9 mouse cellular contexts compared by ENCODE assay signal in the genomic region with DNA sequence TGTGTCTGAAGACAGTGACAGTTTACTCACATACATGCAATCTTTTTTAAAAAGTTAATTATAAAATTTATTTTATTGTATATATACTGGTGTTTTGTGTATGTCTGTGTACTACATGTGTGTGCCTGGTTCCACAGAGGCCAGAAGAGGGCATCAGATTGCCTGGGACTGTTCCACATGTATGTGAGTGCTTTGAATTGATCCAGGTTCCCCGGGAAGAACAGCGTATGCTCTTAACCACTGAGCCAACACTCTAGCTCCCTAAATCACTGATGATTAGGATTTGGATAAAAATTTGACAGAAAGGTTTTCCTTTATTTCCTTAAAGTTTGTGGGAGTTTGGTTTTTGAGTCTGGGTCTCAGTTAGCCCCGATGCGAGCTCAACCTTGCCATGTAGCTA. TPM values are rescaled to one million over a fixed set of nuclear protein-coding genes. Genes with fewer than 3 reads are reported as not detected.
DNase-seq lines count a peak whose midpoint lies in the region; ATAC-seq and TF ChIP-seq lines count a peak whose summit lies in the region.
"Had no signal": no experiment of that assay in that cellular context is flagged by ENCODE, and none has a peak within 500 bp of the region (broad histone marks: within the 10 kb centered on the region; RNA-seq: fewer than 3 reads in every experiment).

No protein-coding gene starts in this region.

- peak overlapping the region; percentile 78 for H3K9ac ChIP-seq in embryonic facial prominence, embryonic 11.5 days (replicated peaks; ENCODE audit: low read length)
- H3K9ac ChIP-seq in intestine, postnatal 0 days (ENCODE audit: low read depth, low read length): peak overlapping the region; percentile 76; the same call in 1 of the 2 replicates
- no peak overlapping the region for H3K9ac ChIP-seq in neural tube, embryonic 14.5 days (replicated peaks; ENCODE audit: low read depth, low read length)

- H3K27me3 ChIP-seq in embryonic facial prominence, embryonic 11.5 days (ENCODE audit: control insufficient read depth, insufficient read depth, low read length): no peaks in the 10 kb centered on the region
- no peaks in the 10 kb centered on the region for H3K27me3 ChIP-seq in intestine, postnatal 0 days (replicated peaks; ENCODE audit: control insufficient read depth, insufficient read depth, low read length)
- no peaks in the 10 kb centered on the region for H3K27me3 ChIP-seq in neural tube, embryonic 14.5 days (ENCODE audit: control insufficient read depth, insufficient read depth, low read length)
- H3K27me3 ChIP-seq: Patski had no signal

- H3K27ac ChIP-seq in embryonic facial prominence, embryonic 11.5 days (replicated peaks; ENCODE audit: low read depth, low read length): no peak overlapping the region
- no peak overlapping the region for H3K27ac ChIP-seq in intestine, postnatal 0 days (ENCODE audit: low read depth, low read length)
- peak overlapping the region; percentile 86; the same call in 1 of the 2 replicates for H3K27ac ChIP-seq in neural tube, embryonic 14.5 days (ENCODE audit: low read depth, low read length)

- H3K4me2 ChIP-seq in embryonic facial prominence, embryonic 11.5 days (ENCODE audit: low read depth, low read length): peak overlapping the region; percentile 78; the same call in 1 of the 2 replicates
- peak overlapping the region; percentile 76 for H3K4me2 ChIP-seq in intestine, postnatal 0 days (replicated peaks; ENCODE audit: low read depth)
- peak overlapping the region; percentile 80 for H3K4me2 ChIP-seq in neural tube, embryonic 14.5 days (ENCODE audit: low read depth, low read length)

- DNase-seq in heart, adult 11 months: peak; percentile 86
- no peak for DNase-seq in heart, adult 9 months (ENCODE audit: low spot score in 2 of 2)
- peak; percentile 84 for DNase-seq in A20 (ENCODE audit: low read depth, low spot score)
- DNase-seq in embryonic facial prominence, embryonic 11.5 days (ENCODE audit: low spot score): peak; percentile 15
- no peak for DNase-seq in ovary, postnatal 10 days (ENCODE audit: low spot score)
- no peak for DNase-seq in adrenal gland, postnatal 25 days

- TF ChIP-seq CTCF in intestine, postnatal 0 days (IDR thresholded peaks at IDR 0.05; ENCODE audit: low read depth): peak; percentile 38

- H3K4me3 ChIP-seq in embryonic facial prominence, embryonic 11.5 days (ENCODE audit: low read depth, low read length): peak overlapping the region; percentile 76
- peak overlapping the region; percentile 80 for H3K4me3 ChIP-seq in intestine, postnatal 0 days (ENCODE audit: low read depth, low read length)
- peak overlapping the region; percentile 61 for H3K4me3 ChIP-seq in neural tube, embryonic 14.5 days (ENCODE audit: low read depth, low read length)

- H3K36me3 ChIP-seq in embryonic facial prominence, embryonic 11.5 days (replicated peaks; ENCODE audit: control insufficient read depth, insufficient read depth, low read depth, low read length): peaks cover 4% of the 10 kb centered on the region
- H3K36me3 ChIP-seq in intestine, postnatal 0 days (ENCODE audit: control insufficient read depth, insufficient read depth): peaks cover 15% of the 10 kb centered on the region
- peaks cover 11% of the 10 kb centered on the region; the same call in 1 of the 2 replicates for H3K36me3 ChIP-seq in neural tube, embryonic 14.5 days (ENCODE audit: control insufficient read depth, insufficient read depth, low read length)

- 40% methylated on average over 4 of the region's 4 CpGs for WGBS in embryonic facial prominence, embryonic 11.5 days
- WGBS in intestine, postnatal 0 days: 43% methylated on average over 4 of the region's 4 CpGs
- WGBS in neural tube, embryonic 14.5 days: 35% methylated on average over 4 of the region's 4 CpGs

- peaks cover 3% of the 10 kb centered on the region; the same call in 1 of the 2 replicates for H3K4me1 ChIP-seq in embryonic facial prominence, embryonic 11.5 days (ENCODE audit: control insufficient read depth, insufficient read depth, low read length)
- H3K4me1 ChIP-seq in intestine, postnatal 0 days (replicated peaks; ENCODE audit: control insufficient read depth, insufficient read depth, low read length): peaks cover 4% of the 10 kb centered on the region; the same call in 1 of the 2 replicates
- H3K4me1 ChIP-seq in neural tube, embryonic 14.5 days (ENCODE audit: control insufficient read depth, insufficient read depth, low read length): peaks cover 7% of the 10 kb centered on the region; the same call in 1 of the 2 replicates

- ATAC-seq in embryonic facial prominence, embryonic 11.5 days (replicated peaks; ENCODE audit: insufficient number of reproducible peaks, low FRiP score, low TSS enrichment, low read depth): no peak
- no peak for ATAC-seq in intestine, postnatal 0 days
- ATAC-seq in neural tube, embryonic 14.5 days (ENCODE audit: low read depth): no peak
- ATAC-seq: Patski had no signal

- H3K9me3 ChIP-seq in embryonic facial prominence, embryonic 11.5 days (replicated peaks; ENCODE audit: control insufficient read depth, low read length): no peaks in the 10 kb centered on the region
- no peaks in the 10 kb centered on the region for H3K9me3 ChIP-seq in intestine, postnatal 0 days (ENCODE audit: control insufficient read depth)
- H3K9me3 ChIP-seq in neural tube, embryonic 14.5 days (ENCODE audit: control insufficient read depth, low read length): no peaks in the 10 kb centered on the region

RNA-seq across cellular contexts. Expression of gene Nup85, which starts 0.8 kb away (rescaled TPM):
- 204 and 210 TPM in 2 replicates for polyA plus RNA-seq in embryonic facial prominence, embryonic 11.5 days (2014; fragmentation: Nextera tagmentation; extraction: Ambion mirVana)
- 30.4 and 31.5 TPM in 2 replicates for polyA plus RNA-seq in intestine, postnatal 0 days (2015; fragmentation: Nextera tagmentation; extraction: Ambion mirVana)
- 98.2 and 98.9 TPM in 2 replicates for polyA plus RNA-seq in neural tube, embryonic 14.5 days (2014; fragmentation: Nextera tagmentation; extraction: Ambion mirVana)
- total RNA-seq in adrenal gland, postnatal 25 days (2021): 54.0 and 60.7 TPM in 2 replicates

RNA-seq across cellular contexts. Expression of gene Sumo2, which starts 27.3 kb away (rescaled TPM):
- 1,638 and 1,712 TPM in 2 replicates for polyA plus RNA-seq in embryonic facial prominence, embryonic 11.5 days (2014; fragmentation: Nextera tagmentation; extraction: Ambion mirVana)
- polyA plus RNA-seq in intestine, postnatal 0 days (2015; fragmentation: Nextera tagmentation; extraction: Ambion mirVana): 404 and 414 TPM in 2 replicates
- polyA plus RNA-seq in neural tube, embryonic 14.5 days (2014; fragmentation: Nextera tagmentation; extraction: Ambion mirVana): 994 and 1,036 TPM in 2 replicates
- total RNA-seq in adrenal gland, postnatal 25 days (2021): 254 and 263 TPM in 2 replicates

RNA-seq across cellular contexts. Expression of gene Mrps7, which starts 40.3 kb away (rescaled TPM):
- polyA plus RNA-seq in embryonic facial prominence, embryonic 11.5 days (2014; fragmentation: Nextera tagmentation; extraction: Ambion mirVana): 110 and 114 TPM in 2 replicates
- polyA plus RNA-seq in intestine, postnatal 0 days (2015; fragmentation: Nextera tagmentation; extraction: Ambion mirVana): 51.6 and 52.2 TPM in 2 replicates
- polyA plus RNA-seq in neural tube, embryonic 14.5 days (2014; fragmentation: Nextera tagmentation; extraction: Ambion mirVana): 76.5 and 79.0 TPM in 2 replicates
- 89.3 and 99.8 TPM in 2 replicates for total RNA-seq in adrenal gland, postnatal 25 days (2021)

RNA-seq across cellular contexts. Expression of gene Gga3, which starts 40.4 kb away (rescaled TPM):
- polyA plus RNA-seq in embryonic facial prominence, embryonic 11.5 days (2014; fragmentation: Nextera tagmentation; extraction: Ambion mirVana): 13.6 and 17.0 TPM in 2 replicates
- 5.7 and 5.8 TPM in 2 replicates for polyA plus RNA-seq in intestine, postnatal 0 days (2015; fragmentation: Nextera tagmentation; extraction: Ambion mirVana)
- 35.2 and 43.1 TPM in 2 replicates for polyA plus RNA-seq in neural tube, embryonic 14.5 days (2014; fragmentation: Nextera tagmentation; extraction: Ambion mirVana)
- total RNA-seq in adrenal gland, postnatal 25 days (2021): 25.4 and 31.1 TPM in 2 replicates

RNA-seq across cellular contexts. Expression of gene Jpt1, which starts 49.2 kb away (rescaled TPM):
- 654 and 692 TPM in 2 replicates for polyA plus RNA-seq in embryonic facial prominence, embryonic 11.5 days (2014; fragmentation: Nextera tagmentation; extraction: Ambion mirVana)
- polyA plus RNA-seq in intestine, postnatal 0 days (2015; fragmentation: Nextera tagmentation; extraction: Ambion mirVana): 255 and 263 TPM in 2 replicates
- 1,282 and 1,347 TPM in 2 replicates for polyA plus RNA-seq in neural tube, embryonic 14.5 days (2014; fragmentation: Nextera tagmentation; extraction: Ambion mirVana)
- 91.7 and 92.8 TPM in 2 replicates for total RNA-seq in adrenal gland, postnatal 25 days (2021)

Comparison
In these comparisons a context has a peak if more than half of its experiments do, and no peak if none do; other contexts are left out.
1. DNase-seq: peak in heart, adult 11 months (single experiment), A20 (single experiment) and embryonic facial prominence, embryonic 11.5 days (single experiment); none in heart, adult 9 months (0 of 2), ovary, postnatal 10 days (single experiment) and adrenal gland, postnatal 25 days (single experiment).
2. Peak in every context shown above with its lines, with median percentiles within 50 percentile points of each other: H3K4me2 ChIP-seq and H3K4me3 ChIP-seq.